Mouse (Mus musculus): ENCODE results near the gene Ss18l1.

GRCm38 (mm10) chr2:180063338-180064131 lies 21.2 kb downstream of the Ss18l1 start:
- no peak for TF ChIP-seq CTCF (IDR thresholded peaks at IDR 0.05; ENCODE audit: borderline replicate concordance, insufficient read depth, low read depth, low read length)
- TF ChIP-seq POLR2A (IDR thresholded peaks at IDR 0.05; ENCODE audit: borderline replicate concordance, insufficient read depth, low read length) = no peak
